Mouse (Mus musculus): ENCODE measurements at regions not wholly inside any gene's neighbourhood (a gene's known extent, or its start where the extent isn't known, plus 50 kb on each side); places are given as distances from the start of the nearest gene placed in this dataset.

- Histone ChIP-seq H3K4me2 (no peak overlapping the region), H3K4me1 (peaks cover 20% of the 10 kb centered on the region), H3K27ac (no peak overlapping the region), H3K36me3 (no peaks in the 10 kb centered on the region), H3K9ac (no peak overlapping the region), H3K27me3 (no peaks in the 10 kb centered on the region), H3K4me3 (no peak overlapping the region), H3K9me3 (no peaks in the 10 kb centered on the region)
- 34% methylated on average over 18 of the region's 18 CpGs for WGBS
- peak; percentile 62; the same call in 1 of the 2 replicates for ATAC-seq (ENCODE audit: borderline replicate concordance, extremely low read depth, low FRiP score, low TSS enrichment)
These were observed 195.0 kb downstream of the Tshz3 start for GRCm38 (mm10) chr7:36892776-36893500.

- ATAC-seq (ENCODE audit: borderline replicate concordance, extremely low read depth, low FRiP score, low TSS enrichment) = no peak
- peaks cover 22% of the 10 kb centered on the region for H3K4me1 ChIP-seq
- WGBS = 36% methylated on average over 12 of the region's 12 CpGs
These were observed 198.4 kb downstream of the Tshz3 start for GRCm38 (mm10) chr7:36896339-36896738.

GRCm38 (mm10) chr7:36901537-36901936 lies 203.6 kb downstream of the Tshz3 start:
- H3K9me3 ChIP-seq = no peaks in the 10 kb centered on the region
- H3K4me3 ChIP-seq = no peak overlapping the region
- no peak overlapping the region for H3K9ac ChIP-seq
- no peaks in the 10 kb centered on the region for H3K27me3 ChIP-seq
- no peak overlapping the region for H3K27ac ChIP-seq
- WGBS = 58% methylated on average over 5 of the region's 5 CpGs
- H3K36me3 ChIP-seq = no peaks in the 10 kb centered on the region
- H3K4me2 ChIP-seq = no peak overlapping the region
- H3K4me1 ChIP-seq = peaks cover 13% of the 10 kb centered on the region
- ATAC-seq (ENCODE audit: borderline replicate concordance, extremely low read depth, low FRiP score, low TSS enrichment) = no peak

More at GRCm38 (mm10) chr7:36896339-36896738, 198.4 kb downstream of the Tshz3 start:
- Histone ChIP-seq H3K9ac (no peak overlapping the region), H3K27ac (no peak overlapping the region), H3K4me2 (no peak overlapping the region), H3K27me3 (no peaks in the 10 kb centered on the region), H3K9me3 (no peaks in the 10 kb centered on the region), H3K4me3 (no peak overlapping the region), H3K36me3 (no peaks in the 10 kb centered on the region)

- H3K27ac ChIP-seq = no peak overlapping the region
- no peak overlapping the region for H3K4me2 ChIP-seq
- 82% methylated on average over 3 of the region's 3 CpGs for WGBS
- H3K4me3 ChIP-seq = no peak overlapping the region
- no peak overlapping the region for H3K9ac ChIP-seq
- ATAC-seq (ENCODE audit: borderline replicate concordance, extremely low read depth, low FRiP score, low TSS enrichment) = no peak
- no peaks in the 10 kb centered on the region for H3K36me3 ChIP-seq
- H3K4me1 ChIP-seq = 0 out of 2 replicates have a peak, but pooled peaks cover 7% of the 10 kb centered on the region
- no peaks in the 10 kb centered on the region for H3K27me3 ChIP-seq
- no peaks in the 10 kb centered on the region for H3K9me3 ChIP-seq
These were observed 215.4 kb downstream of the Tshz3 start for GRCm38 (mm10) chr7:36913304-36913703.

GRCm38 (mm10) chr7:36914261-36914660 lies 216.3 kb downstream of the Tshz3 start:
- Histone ChIP-seq H3K4me2 (no peak overlapping the region), H3K4me3 (no peak overlapping the region), H3K27me3 (no peaks in the 10 kb centered on the region), H3K9me3 (no peaks in the 10 kb centered on the region), H3K4me1 (0 out of 2 replicates have a peak, but pooled peaks cover 7% of the 10 kb centered on the region), H3K27ac (no peak overlapping the region), H3K9ac (no peak overlapping the region), H3K36me3 (no peaks in the 10 kb centered on the region)
- ATAC-seq (ENCODE audit: borderline replicate concordance, extremely low read depth, low FRiP score, low TSS enrichment) = no peak
- WGBS = 40% methylated on average over 9 of the region's 9 CpGs

GRCm38 (mm10) chr7:36915171-36915570 lies 217.3 kb downstream of the Tshz3 start:
- Histone ChIP-seq H3K4me1 (0 out of 2 replicates have a peak, but pooled peaks cover 7% of the 10 kb centered on the region), H3K27ac (no peak overlapping the region), H3K4me3 (no peak overlapping the region), H3K27me3 (no peaks in the 10 kb centered on the region), H3K9ac (no peak overlapping the region), H3K9me3 (no peaks in the 10 kb centered on the region), H3K36me3 (no peaks in the 10 kb centered on the region), H3K4me2 (no peak overlapping the region)
- ATAC-seq (ENCODE audit: borderline replicate concordance, extremely low read depth, low FRiP score, low TSS enrichment) = no peak
- 70% methylated on average over 5 of the region's 5 CpGs for WGBS

- Histone ChIP-seq H3K4me1 (peaks cover 18% of the 10 kb centered on the region; the same call in 1 of the 2 replicates), H3K9ac (no peak overlapping the region), H3K27ac (no peak overlapping the region), H3K4me2 (no peak overlapping the region), H3K9me3 (no peaks in the 10 kb centered on the region), H3K4me3 (no peak overlapping the region), H3K27me3 (no peaks in the 10 kb centered on the region), H3K36me3 (no peaks in the 10 kb centered on the region)
- WGBS = 46% methylated on average over 9 of the region's 9 CpGs
- no peak for ATAC-seq (ENCODE audit: borderline replicate concordance, extremely low read depth, low FRiP score, low TSS enrichment)
These were observed 219.1 kb downstream of the Tshz3 start for GRCm38 (mm10) chr7:36917011-36917410.

GRCm38 (mm10) chr7:36919413-36919812 lies 221.5 kb downstream of the Tshz3 start:
- 70% methylated on average over 4 of the region's 4 CpGs for WGBS
- no peak overlapping the region for H3K4me2 ChIP-seq

GRCm38 (mm10) chr7:36921003-36921402 lies 223.1 kb downstream of the Tshz3 start:
- Histone ChIP-seq H3K9ac (no peak overlapping the region), H3K4me2 (peak overlapping the region; percentile 43), H3K27me3 (no peaks in the 10 kb centered on the region; the same call in 1 of the 2 replicates), H3K27ac (no peak overlapping the region), H3K4me3 (no peak overlapping the region), H3K36me3 (no peaks in the 10 kb centered on the region), H3K4me1 (peaks cover 14% of the 10 kb centered on the region; the same call in 1 of the 2 replicates), H3K9me3 (no peaks in the 10 kb centered on the region)
- 30% methylated on average over 14 of the region's 14 CpGs for WGBS
- ATAC-seq (ENCODE audit: borderline replicate concordance, extremely low read depth, low FRiP score, low TSS enrichment) = peak; percentile 67; the same call in 1 of the 2 replicates

More at GRCm38 (mm10) chr7:36919413-36919812, 221.5 kb downstream of the Tshz3 start:
- H3K9ac ChIP-seq = no peak overlapping the region
- H3K4me1 ChIP-seq = peaks cover 14% of the 10 kb centered on the region; the same call in 1 of the 2 replicates
- H3K36me3 ChIP-seq = no peaks in the 10 kb centered on the region
- no peak overlapping the region for H3K4me3 ChIP-seq
- no peaks in the 10 kb centered on the region for H3K9me3 ChIP-seq
- H3K27ac ChIP-seq = no peak overlapping the region
- no peaks in the 10 kb centered on the region; the same call in 1 of the 2 replicates for H3K27me3 ChIP-seq
- ATAC-seq (ENCODE audit: borderline replicate concordance, extremely low read depth, low FRiP score, low TSS enrichment) = no peak

GRCm38 (mm10) chr7:36933490-36933889 lies 235.6 kb downstream of the Tshz3 start:
- H3K27me3 ChIP-seq = no peaks in the 10 kb centered on the region
- no peak overlapping the region for H3K4me2 ChIP-seq
- H3K9me3 ChIP-seq = no peaks in the 10 kb centered on the region
- peaks cover 9% of the 10 kb centered on the region; the same call in 1 of the 2 replicates for H3K4me1 ChIP-seq
- no peak overlapping the region for H3K4me3 ChIP-seq
- H3K36me3 ChIP-seq = no peaks in the 10 kb centered on the region
- no peak overlapping the region for H3K27ac ChIP-seq
- ATAC-seq (ENCODE audit: borderline replicate concordance, extremely low read depth, low FRiP score, low TSS enrichment) = no peak
- H3K9ac ChIP-seq = no peak overlapping the region
- WGBS = 79% methylated on average over 3 of the region's 4 CpGs

- no peak overlapping the region for H3K4me3 ChIP-seq
- H3K36me3 ChIP-seq = no peaks in the 10 kb centered on the region
- H3K9ac ChIP-seq = no peak overlapping the region
- 55% methylated on average over 21 of the region's 21 CpGs for WGBS
- peak; percentile 59; the same call in 1 of the 2 replicates for ATAC-seq (ENCODE audit: borderline replicate concordance, extremely low read depth, low FRiP score, low TSS enrichment)
- H3K27me3 ChIP-seq = no peaks in the 10 kb centered on the region
- peaks cover 5% of the 10 kb centered on the region; the same call in 1 of the 2 replicates for H3K4me1 ChIP-seq
- no peaks in the 10 kb centered on the region for H3K9me3 ChIP-seq
- peak overlapping the region; percentile 36 for H3K4me2 ChIP-seq
- no peak overlapping the region for H3K27ac ChIP-seq
These were observed 237.1 kb downstream of the Tshz3 start for GRCm38 (mm10) chr7:36934792-36935555.

- Histone ChIP-seq H3K4me3 (no peak overlapping the region), H3K4me1 (0 out of 2 replicates have a peak, but pooled peaks cover 2% of the 10 kb centered on the region), H3K36me3 (no peaks in the 10 kb centered on the region), H3K27me3 (no peaks in the 10 kb centered on the region), H3K27ac (no peak overlapping the region), H3K9me3 (no peaks in the 10 kb centered on the region), H3K4me2 (no peak overlapping the region), H3K9ac (no peak overlapping the region)
- 35% methylated on average over 10 of the region's 10 CpGs for WGBS
- ATAC-seq (ENCODE audit: borderline replicate concordance, extremely low read depth, low FRiP score, low TSS enrichment) = no peak
These were observed 242.7 kb downstream of the Tshz3 start for GRCm38 (mm10) chr7:36940611-36941010.
